Mouse (Mus musculus): ENCODE data around the gene Synpr. TPM values are rescaled to one million over a fixed set of nuclear protein-coding genes. Genes with fewer than 3 reads are reported as not detected.

Gene Synpr
- total RNA-seq, 2 experiments from 2014 or later: 0.23 to 0.45 TPM

GRCm38 (mm10) chr14:13355569-13356362 lies 71.2 kb downstream of the Synpr start:
- DNase-seq: peak; percentile 28

- DNase-seq: peak; percentile 14
These were observed 72.6 kb downstream of the Synpr start for GRCm38 (mm10) chr14:13357101-13357667.

GRCm38 (mm10) chr14:13358037-13358436 lies 73.5 kb downstream of the Synpr start:
- no peak for DNase-seq

DNA sequence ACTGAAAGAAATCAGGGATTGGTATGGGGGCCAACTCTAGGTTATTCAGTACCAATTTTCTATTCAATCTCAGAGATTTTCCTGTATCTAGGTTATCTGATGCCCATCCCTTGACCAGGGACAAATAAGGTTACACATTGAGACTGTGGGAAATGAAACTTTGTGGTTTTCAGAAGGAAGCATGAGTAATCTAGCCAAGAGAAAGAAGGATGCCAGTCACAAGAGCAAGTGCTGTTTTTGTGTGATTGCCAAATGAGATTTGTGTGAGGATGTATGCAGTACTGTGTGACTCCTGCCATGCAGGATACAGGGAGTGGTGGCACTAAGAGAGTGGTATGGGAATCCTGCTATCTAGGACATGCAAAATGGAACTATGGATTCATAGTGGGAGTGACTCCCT lies 76.6 kb downstream of the Synpr start:
- DNase-seq: no peak

GRCm38 (mm10) chr14:13361642-13362041 lies 77.1 kb downstream of the Synpr start:
- no peak for DNase-seq

DNA sequence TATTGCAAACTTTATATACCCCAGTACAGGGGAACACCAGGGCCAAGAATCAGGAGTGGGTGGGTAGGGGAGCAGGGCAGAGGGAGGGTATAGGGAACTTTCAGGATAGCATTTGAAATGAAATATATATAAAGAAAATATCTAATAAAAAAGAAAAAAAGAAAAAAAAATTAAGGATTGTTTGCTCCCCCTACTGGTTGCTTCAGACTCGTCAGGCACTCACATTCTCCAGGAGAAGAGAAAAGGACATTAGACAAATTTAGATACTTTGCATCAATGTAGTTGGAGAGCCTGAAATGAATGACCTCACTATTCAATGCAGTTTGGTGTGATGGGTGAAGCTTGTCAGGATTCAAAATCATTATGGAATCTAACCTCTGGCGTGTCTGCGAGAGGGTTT lies 83.7 kb downstream of the Synpr start:
- no peak for DNase-seq

DNA sequence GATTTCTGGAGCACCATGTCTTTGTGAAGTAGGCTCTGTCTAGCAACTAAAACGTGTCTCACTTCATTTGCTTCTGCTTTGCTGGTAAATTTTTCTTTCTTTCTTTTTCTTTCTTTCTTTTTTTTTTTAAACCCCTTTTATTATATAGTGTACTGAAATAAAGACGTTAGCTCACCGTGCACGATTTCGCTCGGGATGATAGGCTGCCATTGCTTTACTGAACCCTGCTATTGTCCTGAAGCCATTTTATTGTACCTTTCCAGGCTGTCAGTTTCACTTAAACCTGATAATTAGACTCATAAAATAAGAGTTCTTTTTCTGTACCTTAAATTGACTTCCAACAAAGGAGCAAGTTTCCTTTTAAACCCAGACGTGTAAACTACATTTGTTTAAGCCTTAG lies 104.5 kb downstream of the Synpr start:
- DNase-seq: no peak

DNA sequence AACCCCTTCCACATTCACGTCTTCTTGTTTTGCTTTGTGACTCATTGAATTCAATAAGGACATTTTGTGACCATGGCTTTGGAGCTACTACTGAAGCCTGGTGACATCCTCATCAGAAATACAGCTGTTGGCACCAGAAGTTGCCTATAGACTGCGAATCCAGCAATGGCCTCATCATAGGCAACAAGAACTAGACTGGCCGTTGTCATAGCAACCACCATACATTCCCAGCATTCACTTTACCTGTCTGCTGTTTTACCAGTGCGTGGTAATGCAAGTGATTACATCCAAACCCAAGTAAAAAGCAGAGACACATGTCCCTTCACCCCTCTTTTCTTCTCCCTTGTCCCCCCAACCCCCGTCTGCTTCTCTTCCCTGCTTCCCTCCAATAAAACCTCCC lies 105.4 kb downstream of the Synpr start:
- DNase-seq: no peak

DNA sequence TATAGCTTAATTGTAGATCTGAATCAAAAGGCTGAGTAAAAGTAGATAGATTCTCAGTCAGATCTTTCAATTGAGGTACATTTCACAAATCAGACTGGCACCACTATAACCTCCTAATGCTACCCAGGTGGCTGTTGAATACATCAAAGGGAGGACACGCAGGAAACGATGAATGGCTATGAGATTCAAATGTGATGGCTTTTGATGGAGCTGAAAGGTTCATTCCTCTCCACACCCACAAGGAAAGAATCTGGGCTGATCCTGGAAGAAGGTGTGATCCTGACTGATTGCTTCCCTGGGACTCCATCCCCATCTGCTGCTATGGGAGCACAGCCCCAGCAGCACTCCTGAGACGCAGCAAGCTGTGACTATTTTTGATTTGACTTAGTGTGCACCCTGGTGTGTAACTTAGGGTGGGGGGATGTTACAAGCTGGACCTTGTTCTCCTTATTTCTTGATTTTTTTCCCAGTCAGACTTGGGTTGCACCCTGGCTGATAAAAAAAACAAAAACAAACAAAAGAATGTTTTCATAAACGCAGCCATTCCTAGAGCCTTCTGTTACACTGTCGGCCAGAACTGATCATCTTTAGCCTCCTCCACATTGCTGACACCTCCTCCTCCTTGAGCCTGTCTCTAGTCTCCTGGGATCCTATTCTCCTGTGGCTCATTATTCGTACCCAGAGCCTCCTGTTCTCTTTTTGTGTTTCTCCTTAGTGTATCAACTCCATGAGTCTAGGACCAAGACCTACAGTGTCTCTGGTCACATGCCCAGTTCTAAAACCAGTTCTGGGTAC lies 114.8 kb downstream of the Synpr start:
- DNase-seq: no peak

- no peak for DNase-seq
These were observed 127.1 kb downstream of the Synpr start for GRCm38 (mm10) chr14:13411636-13412035.

GRCm38 (mm10) chr14:13440723-13441122 lies 156.1 kb downstream of the Synpr start:
- no peak for DNase-seq

- no peak for DNase-seq
These were observed 160.3 kb downstream of the Synpr start for GRCm38 (mm10) chr14:13444908-13445307.

GRCm38 (mm10) chr14:13453461-13454204 lies 169.1 kb downstream of the Synpr start:
- no peak for DNase-seq

- no peak for DNase-seq
These were observed 170.4 kb downstream of the Synpr start for GRCm38 (mm10) chr14:13454991-13455390.

GRCm38 (mm10) chr14:13459333-13459732 lies 174.8 kb downstream of the Synpr start:
- DNase-seq: no peak

- DNase-seq: no peak
These were observed 184.6 kb downstream of the Synpr start for GRCm38 (mm10) chr14:13469211-13469610.

DNA sequence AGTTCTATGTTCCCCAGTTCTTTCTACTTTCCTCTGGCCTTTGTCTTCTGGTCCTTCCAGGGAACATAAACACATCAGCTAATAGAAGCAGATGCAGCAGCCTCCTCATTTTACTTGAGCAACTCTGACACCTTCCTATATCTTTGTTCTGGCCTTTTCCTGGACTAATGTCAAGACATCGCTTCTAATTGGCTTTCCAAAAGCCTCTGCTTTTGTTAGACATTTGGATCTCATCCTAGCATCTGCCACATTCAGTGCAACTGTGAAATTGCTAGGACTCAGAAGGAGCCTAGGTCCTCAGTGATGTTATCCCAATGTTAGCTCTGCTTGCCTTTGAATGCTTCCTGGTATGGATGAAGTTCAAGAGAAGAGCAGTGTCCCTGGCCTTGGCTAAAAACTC lies 193.2 kb downstream of the Synpr start:
- no peak for DNase-seq

GRCm38 (mm10) chr14:13505355-13505754 lies 220.8 kb downstream of the Synpr start:
- DNase-seq: no peak

DNA sequence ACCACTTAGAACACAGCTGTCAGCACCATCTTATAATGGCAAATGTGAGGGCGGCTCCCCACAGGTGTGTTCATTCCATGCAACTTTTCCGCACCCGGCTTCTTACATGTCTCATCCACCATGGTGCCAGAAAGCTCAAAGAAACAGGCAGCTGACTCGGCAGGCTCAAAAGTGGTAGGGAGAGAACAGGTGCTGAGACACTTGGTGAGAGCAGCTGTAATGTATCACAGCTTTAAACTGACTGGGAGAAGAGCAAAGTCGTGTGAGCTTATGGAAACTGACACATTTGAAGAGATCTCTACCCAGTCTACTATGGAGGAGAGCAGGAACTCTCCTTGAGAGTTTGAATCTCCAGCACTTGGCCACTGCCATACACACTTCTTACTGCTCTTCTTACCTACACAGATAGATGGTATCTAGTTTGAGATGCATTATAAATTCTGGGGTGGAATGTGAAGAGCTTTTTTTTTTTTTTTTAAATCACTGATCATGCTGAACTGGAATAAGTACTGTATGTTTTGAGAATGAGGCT lies 234.1 kb downstream of the Synpr start:
- no peak for DNase-seq

- no peak for DNase-seq
These were observed 234.8 kb downstream of the Synpr start for GRCm38 (mm10) chr14:13519239-13520011.

GRCm38 (mm10) chr14:13547746-13548145 lies 263.2 kb downstream of the Synpr start:
- no peak for DNase-seq

Data from gastrocnemius, postnatal 10 days (tissue).